Mouse (Mus musculus) erythroblast, embryonic 14.5 days (primary cell): Measurements from ENCODE around the gene Ghdc.

Experiments
- GATA1 ChIP-seq: IDR thresholded peaks from 2 replicates; pipeline ENCODE4 v1.6.1; 2012; ENCODE audit warnings: low read length, inconsistent platforms, mixed read lengths
- TAL1 ChIP-seq: IDR thresholded peaks from 3 replicates; pipeline ENCODE4 v1.6.1; 2012; ENCODE audit warnings: low read length, inconsistent platforms, mixed read lengths

DNA sequence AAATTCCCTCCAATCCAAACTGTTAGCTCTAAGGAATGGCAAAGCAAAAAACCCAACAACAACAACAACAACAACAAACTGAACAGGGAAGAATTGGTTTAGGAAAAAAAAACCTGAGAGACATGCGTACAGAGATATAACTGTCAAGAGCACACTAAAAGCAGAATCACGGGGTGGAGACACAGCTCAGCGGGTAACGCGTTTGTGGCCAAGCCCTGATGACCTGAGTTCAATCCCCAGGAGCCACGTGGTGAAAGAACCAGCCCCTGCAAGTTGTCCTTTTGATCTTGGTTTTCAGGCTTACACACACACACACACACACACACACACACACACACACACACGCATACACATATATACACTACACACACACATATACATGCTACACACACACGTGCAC is 48.3 kb upstream of the Ghdc start:
- TF ChIP-seq GATA1 (no peak), TAL1 (no peak)
